Mouse (Mus musculus): ENCODE results near the gene Foxo3.

- TF ChIP-seq CTCF (IDR thresholded peaks at IDR 0.05; ENCODE audit: borderline replicate concordance, extremely low read depth, insufficient read depth, insufficient read length) (no peak), POLR2A (IDR thresholded peaks at IDR 0.05; ENCODE audit: borderline replicate concordance, extremely low read depth, insufficient read depth, insufficient read length, poor library complexity, severe bottlenecking) (no peak)
Observed at GRCm38 (mm10) chr10:42263701-42264100, 12.9 kb downstream of the Foxo3 start.

Measured in brain, embryonic 14.5 days (tissue).